Mouse (Mus musculus) heart, postnatal 0 days (tissue): ENCODE results near the gene Stpg3.

Experiments
- CTCF ChIP-seq: IDR thresholded peaks from 2 replicates; pipeline ENCODE4 v1.5.1; 2016; ENCODE audit warnings: antibody characterized with exemption, control low read depth, low read depth
- EP300 ChIP-seq: IDR thresholded peaks from 2 replicates; pipeline ENCODE4 v1.6.1; 2016; ENCODE audit warnings: antibody characterized with exemption, low read depth

- TF ChIP-seq CTCF (peak; percentile 85), EP300 (peak; percentile 65; the same call in 1 of the 2 replicates)
These were observed 14.0 kb upstream of the Stpg3 start for GRCm38 (mm10) chr2:25228431-25228889.
